Comparison of ENCODE assay signal across 9 mouse cellular contexts in genomic region chr1:78203086-78203614, GRCm38 (mm10). TPM values are rescaled to one million over a fixed set of nuclear protein-coding genes. Genes with fewer than 3 reads are reported as not detected.
DNase-seq lines count a peak whose midpoint lies in the region; ATAC-seq lines count a peak whose summit lies in the region.
"Had no signal": no experiment of that assay in that cellular context is flagged by ENCODE, and none has a peak within 500 bp of the region (broad histone marks: within the 10 kb centered on the region; RNA-seq: fewer than 3 reads in every experiment).

No protein-coding gene starts in this region.

- peak overlapping the region; percentile 43 for H3K4me3 ChIP-seq in kidney, embryonic 15.5 days (replicated peaks)
- peak overlapping the region; percentile 51 for H3K4me3 ChIP-seq in embryonic facial prominence, embryonic 15.5 days (replicated peaks)
- peak overlapping the region; percentile 31 for H3K4me3 ChIP-seq in limb, embryonic 10.5 days
- peak overlapping the region; percentile 31 for H3K4me3 ChIP-seq in neural tube, embryonic 12.5 days

- H3K36me3 ChIP-seq in kidney, embryonic 15.5 days: no peaks in the 10 kb centered on the region
- H3K36me3 ChIP-seq in embryonic facial prominence, embryonic 15.5 days: no peaks in the 10 kb centered on the region
- H3K36me3 ChIP-seq in limb, embryonic 10.5 days: no peaks in the 10 kb centered on the region
- no peaks in the 10 kb centered on the region for H3K36me3 ChIP-seq in neural tube, embryonic 12.5 days

- ATAC-seq in kidney, embryonic 15.5 days (replicated peaks; ENCODE audit: low FRiP score): no peak
- peak; percentile 12; the same call in 1 of the 2 replicates for ATAC-seq in embryonic facial prominence, embryonic 15.5 days (ENCODE audit: insufficient number of reproducible peaks, low FRiP score, low TSS enrichment, low read depth)
- peak; percentile 7 for ATAC-seq in neural tube, embryonic 12.5 days (ENCODE audit: low FRiP score, low read depth)
- ATAC-seq in erythroblast, adult 5-6 weeks (replicated peaks; ENCODE audit: low FRiP score, poor library complexity, severe bottlenecking): no peak

- WGBS in kidney, embryonic 15.5 days: under 1% methylated on average over 14 of the region's 14 CpGs
- WGBS in embryonic facial prominence, embryonic 15.5 days: 2% methylated on average over 14 of the region's 14 CpGs
- 2% methylated on average over 14 of the region's 14 CpGs for WGBS in limb, embryonic 10.5 days
- WGBS in neural tube, embryonic 12.5 days: under 1% methylated on average over 14 of the region's 14 CpGs

- no peaks in the 10 kb centered on the region for H3K9me3 ChIP-seq in kidney, embryonic 15.5 days (replicated peaks)
- no peaks in the 10 kb centered on the region for H3K9me3 ChIP-seq in embryonic facial prominence, embryonic 15.5 days (replicated peaks)
- no peaks in the 10 kb centered on the region for H3K9me3 ChIP-seq in limb, embryonic 10.5 days (replicated peaks)
- H3K9me3 ChIP-seq in neural tube, embryonic 12.5 days: no peaks in the 10 kb centered on the region

- no peak overlapping the region for H3K9ac ChIP-seq in kidney, embryonic 15.5 days
- H3K9ac ChIP-seq in embryonic facial prominence, embryonic 15.5 days: no peak overlapping the region
- H3K9ac ChIP-seq in neural tube, embryonic 12.5 days: peak overlapping the region; percentile 4

- H3K4me1 ChIP-seq in kidney, embryonic 15.5 days: peaks cover 13% of the 10 kb centered on the region
- H3K4me1 ChIP-seq in embryonic facial prominence, embryonic 15.5 days: peaks cover 9% of the 10 kb centered on the region; the same call in 1 of the 2 replicates
- H3K4me1 ChIP-seq in limb, embryonic 10.5 days: peaks cover 18% of the 10 kb centered on the region
- peaks cover 32% of the 10 kb centered on the region for H3K4me1 ChIP-seq in neural tube, embryonic 12.5 days

- H3K27me3 ChIP-seq in kidney, embryonic 15.5 days: peaks cover 98% of the 10 kb centered on the region
- H3K27me3 ChIP-seq in embryonic facial prominence, embryonic 15.5 days: peaks cover 89% of the 10 kb centered on the region
- H3K27me3 ChIP-seq in limb, embryonic 10.5 days (ENCODE audit: low read depth, poor library complexity, severe bottlenecking): peaks cover 99% of the 10 kb centered on the region
- peaks cover 80% of the 10 kb centered on the region for H3K27me3 ChIP-seq in neural tube, embryonic 12.5 days (replicated peaks)

- no peak overlapping the region for H3K27ac ChIP-seq in kidney, embryonic 15.5 days
- H3K27ac ChIP-seq in embryonic facial prominence, embryonic 15.5 days (replicated peaks): peak overlapping the region; percentile 58
- H3K27ac ChIP-seq in limb, embryonic 10.5 days: no peak overlapping the region
- H3K27ac ChIP-seq in neural tube, embryonic 12.5 days: no peak overlapping the region

- no peak for DNase-seq in kidney, postnatal 4 days
- DNase-seq in limb, embryonic 10.5 days (ENCODE audit: low spot score): peak; percentile 58
- no peak for DNase-seq in urinary bladder, postnatal 4 days (ENCODE audit: low spot score in 2 of 2)
- DNase-seq in urinary bladder, adult 2 months (ENCODE audit: low spot score): no peak
- DNase-seq: layer of hippocampus, adult 9-11 months had no signal

- peak overlapping the region; percentile 58 for H3K4me2 ChIP-seq in kidney, embryonic 15.5 days
- H3K4me2 ChIP-seq in embryonic facial prominence, embryonic 15.5 days (replicated peaks): peak overlapping the region; percentile 65
- H3K4me2 ChIP-seq in neural tube, embryonic 12.5 days (replicated peaks): peak overlapping the region; percentile 56

RNA-seq across cellular contexts. Expression of gene Pax3, which starts 6.2 kb away (rescaled TPM):
- 0.12 TPM in 1 of 2 replicates, not detected in the other for polyA plus RNA-seq in kidney, embryonic 15.5 days (2015; fragmentation: Nextera tagmentation; extraction: Ambion mirVana)
- 47.0 and 47.2 TPM in 2 replicates for polyA plus RNA-seq in embryonic facial prominence, embryonic 15.5 days (2015; fragmentation: Nextera tagmentation; extraction: Ambion mirVana)
- polyA plus RNA-seq in limb, embryonic 10.5 days (2016; fragmentation: Nextera tagmentation; extraction: Ambion mirVana): 11.5 and 12.6 TPM in 2 replicates
- polyA plus RNA-seq in neural tube, embryonic 12.5 days (2016; fragmentation: Nextera tagmentation; extraction: Ambion mirVana): 44.6 and 45.4 TPM in 2 replicates
- not detected in 2 replicates for polyA plus RNA-seq in urinary bladder, adult 2 months (2012; rRNA removed)
- not detected in 2 replicates for total RNA-seq in erythroblast, adult 5-6 weeks (2015; ENCODE audit: low replicate concordance)
- not detected in 2 replicates for total RNA-seq in erythroblast, adult 5-6 weeks (2017; ENCODE audit: low replicate concordance)

Comparison
In these comparisons a context has a peak if more than half of its experiments do, and no peak if none do; other contexts are left out.
1. ATAC-seq: peak in embryonic facial prominence, embryonic 15.5 days (single experiment) and neural tube, embryonic 12.5 days (single experiment); none in kidney, embryonic 15.5 days (single experiment) and erythroblast, adult 5-6 weeks (single experiment).
2. RNA of gene Pax3, which starts 6.2 kb away (polyA plus RNA-seq): 47.0 to 47.2 TPM in embryonic facial prominence, embryonic 15.5 days, 44.6 to 45.4 TPM in neural tube, embryonic 12.5 days and 11.5 to 12.6 TPM in limb, embryonic 10.5 days; 0.12 TPM in kidney, embryonic 15.5 days and not detected in urinary bladder, adult 2 months; every median in the first group is over 10 times any median in the second.
3. Peak in every context shown above with its lines, with median percentiles within 50 percentile points of each other: H3K4me2 ChIP-seq and H3K4me3 ChIP-seq.